19 mouse cellular contexts compared by ENCODE assay signal in genomic region chr7:43167811-43168210, GRCm38 (mm10). TPM values are rescaled to one million over a fixed set of nuclear protein-coding genes. Genes with fewer than 3 reads are reported as not detected.
A peak's percentile ranks its signal among the peaks of the same experiment; 100 is the strongest.
DNase-seq lines count a peak whose midpoint lies in the region; TF ChIP-seq lines count a peak whose summit lies in the region.
"Not testable (repeated sequence)": the region's sequence is repeated elsewhere in the genome, so short reads cannot be mapped to it uniquely, and the experiment has no call there.
"Had no signal": no experiment of that assay in that cellular context is flagged by ENCODE, and none has a peak within 500 bp of the region (broad histone marks: within the 10 kb centered on the region; RNA-seq: fewer than 3 reads in every experiment).

No protein-coding gene starts in this region.

- DNase-seq in ES-E14 (ENCODE audit: low read depth, low spot score), result not testable (repeated sequence)
- DNase-seq in ZHBTc4 (ENCODE audit: low read depth, low spot score), result peak; percentile 69
- DNase-seq in kidney, adult 9 months, result peak; percentile 51

- TF ChIP-seq POLR2A in ES-Bruce4 (IDR thresholded peaks at IDR 0.05; ENCODE audit: insufficient read depth, low read length), result not testable (repeated sequence)

- not testable (repeated sequence) for H3K9ac ChIP-seq in ES-Bruce4 (ENCODE audit: low read depth, poor library complexity, severe bottlenecking)
- H3K9ac ChIP-seq in ES-E14 (ENCODE audit: insufficient read depth, low read depth, low read length, poor library complexity, severe bottlenecking), result peak overlapping the region; percentile 59; the same call in 1 of the 2 replicates

- TF ChIP-seq CTCF in ES-Bruce4 (IDR thresholded peaks at IDR 0.05; ENCODE audit: low read depth, low read length), result not testable (repeated sequence)

- peak overlapping the region; percentile 94 for H3K27ac ChIP-seq in ES-Bruce4 (ENCODE audit: insufficient read depth, low read length)
- H3K27ac ChIP-seq in ES-E14 (ENCODE audit: insufficient read depth, low read depth, low read length, poor library complexity, severe bottlenecking), result peak overlapping the region; percentile 98; the same call in 1 of the 2 replicates

- H3K4me1 ChIP-seq in ES-Bruce4 (ENCODE audit: control insufficient read depth, insufficient read depth, low read length); ES-E14 (ENCODE audit: control insufficient read depth in 2 of 2, insufficient read depth in 2 of 2, low read length in 2 of 2, poor library complexity in 1 of 2): not testable (repeated sequence)

- H3K27me3 ChIP-seq in ES-Bruce4 (ENCODE audit: control insufficient read depth, insufficient read depth, low read length, poor library complexity, severe bottlenecking), result not testable (repeated sequence)

- H3K36me3 ChIP-seq in ES-Bruce4 (ENCODE audit: control insufficient read depth, insufficient read depth, low read length, poor library complexity, severe bottlenecking); ES-E14 (ENCODE audit: control insufficient read depth, insufficient read depth, low read length, poor library complexity, severe bottlenecking): not testable (repeated sequence)

- peaks cover 10% of the 10 kb centered on the region for H3K9me3 ChIP-seq in ES-Bruce4 (replicated peaks; ENCODE audit: control insufficient read depth, insufficient read depth, low read length, poor library complexity, severe bottlenecking)
- not testable (repeated sequence) for H3K9me3 ChIP-seq in ES-E14 (ENCODE audit: control insufficient read depth, insufficient read depth, low read depth, low read length)

- TF ChIP-seq EP300 in ES-Bruce4 (IDR thresholded peaks at IDR 0.05; ENCODE audit: insufficient read depth, low read depth, low read length), result not testable (repeated sequence)

- not testable (repeated sequence) for H3K4me3 ChIP-seq in ES-Bruce4 (ENCODE audit: low read depth, low read length)
- peak overlapping the region in 1 of 2 experiments; percentile 35; a peak in 1 of 4 replicates for H3K4me3 ChIP-seq in ES-E14 (ENCODE audit: insufficient read depth in 1 of 2, low read depth in 1 of 2, low read length in 2 of 2, poor library complexity in 1 of 2, severe bottlenecking in 1 of 2)

- in situ Hi-C loops in ES-E14 (cut with MboI; ENCODE audit: low sequenced_read_pairs in 2 of 2, unreplicated experiment in 2 of 2), result not testable (repeated sequence)

RNA-seq across cellular contexts. Expression of gene Zfp936, which starts 53.8 kb away (rescaled TPM):
- polyA plus RNA-seq in ES-Bruce4 (2011; ENCODE audit: insufficient read depth, insufficient read length, low read depth, missing spikeins), result 26.1 and 29.6 TPM in 2 replicates
- 80.2 and 91.3 TPM in 2 replicates for total RNA-seq in ES-E14 (2012; rRNA removed)
- total RNA-seq: adrenal gland, adult 2 months; adrenal gland, postnatal 10 days; adrenal gland, postnatal 25 days; adrenal gland, postnatal 4 days; common myeloid progenitor, adult 5-6 weeks; MEL had no signal
- polyA plus RNA-seq: adrenal gland, adult 2 months; brain, embryonic 14.5 days; embryonic facial prominence, embryonic 11.5 days; embryonic facial prominence, embryonic 13.5 days; embryonic facial prominence, embryonic 15.5 days; forebrain, embryonic 10.5 days; forebrain, embryonic 12.5 days; forebrain, embryonic 14.5 days; forebrain, embryonic 16.5 days; frontal cortex, adult 2 months had no signal
